Mouse (Mus musculus) forebrain, embryonic 11.5 days (tissue): Measurements from ENCODE around the gene Cdc34. TPM values are rescaled to one million over a fixed set of nuclear protein-coding genes. Genes with fewer than 3 reads are reported as not detected.

ENCODE experiments used
- ATAC-seq: fragments of 200-750 bp; cut with Nextera tagmentation; replicated peaks from 2 replicates; pipeline ENCODE4 v1.8.0; 2017; ENCODE audit warnings: moderate TSS enrichment; ENCODE audit not compliant: low FRiP score
- DNase-seq: peaks from one replicate; pipeline ENCODE4 v3.0.0-alpha.2; 2017; ENCODE audit warnings: low spot score
- H3K27ac ChIP-seq: fragments of 300-500 bp; sonication (generic); 2 replicates; pipeline ENCODE4 v1.5.1; 2014; ENCODE audit warnings: low read depth, low read length
- H3K27me3 ChIP-seq: fragments of 300-500 bp; sonication (generic); 2 replicates; pipeline ENCODE4 v1.6.1; 2014; ENCODE audit warnings: mild to moderate bottlenecking, low read length, mixed read lengths; ENCODE audit not compliant: control insufficient read depth, insufficient read depth
- H3K36me3 ChIP-seq: fragments of 300-500 bp; sonication (generic); 2 replicates; pipeline ENCODE4 v1.6.1; 2014; ENCODE audit warnings: mild to moderate bottlenecking, low read length, moderate library complexity, mixed read lengths; ENCODE audit not compliant: control insufficient read depth, insufficient read depth
- H3K4me1 ChIP-seq: fragments of 300-500 bp; sonication (generic); replicated peaks from 2 replicates; pipeline ENCODE4 v1.6.1; 2014; ENCODE audit warnings: low read length, mixed read lengths; ENCODE audit not compliant: control insufficient read depth, insufficient read depth
- H3K4me2 ChIP-seq: fragments of 300-500 bp; sonication (generic); 2 replicates; pipeline ENCODE4 v1.6.1; 2014; ENCODE audit warnings: low read depth, mild to moderate bottlenecking, low read length, moderate library complexity, mixed read lengths; ENCODE audit not compliant: severe bottlenecking
- H3K4me3 ChIP-seq: fragments of 300-500 bp; sonication (generic); 2 replicates; pipeline ENCODE4 v1.5.1; 2014; ENCODE audit warnings: low read depth, low read length
- H3K9ac ChIP-seq: fragments of 300-500 bp; sonication (generic); 2 replicates; pipeline ENCODE4 v1.6.1; 2014; ENCODE audit warnings: low read length
- H3K9me3 ChIP-seq: fragments of 300-500 bp; sonication (generic); 2 replicates; pipeline ENCODE4 v1.6.1; 2016; ENCODE audit warnings: low read length, mixed read lengths; ENCODE audit not compliant: control insufficient read depth
- WGBS: fragments of 180-500 bp; shearing (Covaris S2); extraction: QIAGEN DNeasy Blood & Tissue Kit; methylation state at CpG from one replicate; pipeline ENCODE4 v1.1.7; 2014; 5-methylcytosine and 5-hydroxymethylcytosine counted together
- polyA plus RNA-seq: library from polyadenylated mRNA; unstranded; fragments of >200 nt; fragmentation: Nextera tagmentation; extraction: Ambion mirVana; gene quantifications from 2 replicates; pipeline ENCODE4 v1.2.1, GENCODE M21; 2014

Gene Cdc34
- polyA plus RNA-seq, 1 experiment from 2014 or later = 180 TPM

- DNase-seq (no peak), ATAC-seq (no peak)
- Histone ChIP-seq H3K9me3 (no peaks in the 10 kb centered on the region), H3K9ac (no peak overlapping the region), H3K4me3 (no peak overlapping the region), H3K4me1 (no peaks in the 10 kb centered on the region), H3K27ac (no peak overlapping the region), H3K36me3 (no peaks in the 10 kb centered on the region), H3K4me2 (no peak overlapping the region), H3K27me3 (no peaks in the 10 kb centered on the region)
- WGBS = 83% methylated on average over 7 of the region's 7 CpGs
Observed at GRCm38 (mm10) chr10:79652789-79653188, 29.2 kb upstream of the Cdc34 start.

- H3K27ac ChIP-seq = no peak overlapping the region
- no peak overlapping the region for H3K4me3 ChIP-seq
- H3K4me2 ChIP-seq = no peak overlapping the region
- H3K36me3 ChIP-seq = no peaks in the 10 kb centered on the region
- H3K4me1 ChIP-seq = no peaks in the 10 kb centered on the region
- DNase-seq (no peak), ATAC-seq (peak; percentile 70)
- H3K9me3 ChIP-seq = no peaks in the 10 kb centered on the region
- WGBS = 52% methylated on average over 1 of the region's 1 CpGs
- no peak overlapping the region for H3K9ac ChIP-seq
- H3K27me3 ChIP-seq = no peaks in the 10 kb centered on the region
Observed at GRCm38 (mm10) chr10:79654946-79655395, 27.0 kb upstream of the Cdc34 start.

GRCm38 (mm10) chr10:79658829-79659228 lies 23.2 kb upstream of the Cdc34 start:
- no peak overlapping the region for H3K9ac ChIP-seq
- H3K27ac ChIP-seq = no peak overlapping the region
- no peak overlapping the region for H3K4me3 ChIP-seq
- no peaks in the 10 kb centered on the region for H3K9me3 ChIP-seq
- ATAC-seq = no peak; the same call in 1 of the 2 replicates
- H3K4me2 ChIP-seq = no peak overlapping the region
- H3K36me3 ChIP-seq = no peaks in the 10 kb centered on the region
- DNase-seq = no peak
- WGBS = 31% methylated on average over 4 of the region's 4 CpGs
- no peaks in the 10 kb centered on the region for H3K4me1 ChIP-seq
- no peaks in the 10 kb centered on the region for H3K27me3 ChIP-seq

GRCm38 (mm10) chr10:79660298-79660697 lies 21.7 kb upstream of the Cdc34 start:
- H3K9me3 ChIP-seq = no peaks in the 10 kb centered on the region
- H3K27ac ChIP-seq = no peak overlapping the region
- ATAC-seq (no peak), DNase-seq (no peak)
- H3K36me3 ChIP-seq = no peaks in the 10 kb centered on the region
- no peak overlapping the region for H3K4me3 ChIP-seq
- 75% methylated on average over 2 of the region's 2 CpGs for WGBS
- no peaks in the 10 kb centered on the region for H3K27me3 ChIP-seq
- H3K4me1 ChIP-seq = no peaks in the 10 kb centered on the region
- H3K9ac ChIP-seq = no peak overlapping the region
- no peak overlapping the region for H3K4me2 ChIP-seq

GRCm38 (mm10) chr10:79661861-79662260 lies 20.1 kb upstream of the Cdc34 start:
- DNase-seq = no peak
- Histone ChIP-seq H3K9ac (no peak overlapping the region), H3K27ac (no peak overlapping the region), H3K9me3 (no peaks in the 10 kb centered on the region), H3K36me3 (no peaks in the 10 kb centered on the region), H3K4me3 (no peak overlapping the region), H3K27me3 (no peaks in the 10 kb centered on the region), H3K4me1 (no peaks in the 10 kb centered on the region), H3K4me2 (no peak overlapping the region)
- no peak for ATAC-seq
- 50% methylated on average over 3 of the region's 3 CpGs for WGBS

GRCm38 (mm10) chr10:79664131-79664665 lies 17.8 kb upstream of the Cdc34 start, which contains the start of gene Madcam1:
TSS of gene Madcam1 (plus strand) at chr10:79664559.
- H3K27ac ChIP-seq = no peak within 1 kb of the TSS
- DNase-seq = peak; percentile 91
- ATAC-seq = peak; percentile 17; the same call in 1 of the 2 replicates
- no peak within 1 kb of the TSS for H3K9ac ChIP-seq
- no peaks in the 10 kb centered on the region for H3K36me3 ChIP-seq
- H3K4me2 ChIP-seq = no peak within 1 kb of the TSS
- H3K27me3 ChIP-seq = no peaks in the 10 kb centered on the region
- H3K4me3 ChIP-seq = no peak within 1 kb of the TSS
- 10% methylated on average over 13 of the region's 13 CpGs for WGBS
- H3K9me3 ChIP-seq = no peaks in the 10 kb centered on the region
- peaks cover 4% of the 10 kb centered on the region; the same call in 1 of the 2 replicates for H3K4me1 ChIP-seq

GRCm38 (mm10) chr10:79665051-79665450 lies 16.9 kb upstream of the Cdc34 start:
- no peaks in the 10 kb centered on the region for H3K9me3 ChIP-seq
- no peak for ATAC-seq
- H3K4me3 ChIP-seq = no peak overlapping the region
- H3K4me2 ChIP-seq = no peak overlapping the region
- 83% methylated on average over 8 of the region's 8 CpGs for WGBS
- no peak overlapping the region for H3K9ac ChIP-seq
- H3K36me3 ChIP-seq = no peaks in the 10 kb centered on the region
- peaks cover 4% of the 10 kb centered on the region; the same call in 1 of the 2 replicates for H3K4me1 ChIP-seq
- no peak for DNase-seq
- H3K27ac ChIP-seq = no peak overlapping the region
- no peaks in the 10 kb centered on the region for H3K27me3 ChIP-seq

- Histone ChIP-seq H3K27ac (no peak overlapping the region), H3K36me3 (no peaks in the 10 kb centered on the region), H3K4me2 (no peak overlapping the region), H3K27me3 (no peaks in the 10 kb centered on the region), H3K4me1 (peaks cover 13% of the 10 kb centered on the region), H3K9me3 (no peaks in the 10 kb centered on the region), H3K4me3 (no peak overlapping the region), H3K9ac (no peak overlapping the region)
- 76% methylated on average over 9 of the region's 9 CpGs for WGBS
- DNase-seq (no peak), ATAC-seq (no peak)
Observed at GRCm38 (mm10) chr10:79666493-79666892, 15.5 kb upstream of the Cdc34 start.

- H3K9me3 ChIP-seq = no peaks in the 10 kb centered on the region
- peaks cover 13% of the 10 kb centered on the region for H3K4me1 ChIP-seq
- H3K27ac ChIP-seq = no peak overlapping the region
- peak overlapping the region; percentile 9; the same call in 1 of the 2 replicates for H3K9ac ChIP-seq
- H3K4me2 ChIP-seq = peak overlapping the region; percentile 86; the same call in 1 of the 2 replicates
- no peaks in the 10 kb centered on the region for H3K36me3 ChIP-seq
- ATAC-seq = no peak
- no peaks in the 10 kb centered on the region for H3K27me3 ChIP-seq
- no peak for DNase-seq
- WGBS = 79% methylated on average over 5 of the region's 5 CpGs
- no peak overlapping the region for H3K4me3 ChIP-seq
Observed at GRCm38 (mm10) chr10:79668076-79668475, 13.9 kb upstream of the Cdc34 start.
